Mouse (Mus musculus) heart, postnatal 14 days (tissue): ENCODE results near the gene Emid1. TPM values are rescaled to one million over a fixed set of nuclear protein-coding genes. Genes with fewer than 3 reads are reported as not detected.

Experiments
- DNase-seq, 2 experiments: peaks; one replicate each; pipeline ENCODE4 v3.0.0; 2021 to 2022
- intact Hi-C: fragments of 180-260 bp; cut with DNase I; formaldehyde crosslinking; loops from one replicate; pipeline ENCODE4 v1.15.1; 2025
- total RNA-seq, 2 experiments: library from RNA; stranded (reverse); gene quantifications; 2 replicates each; pipeline ENCODE4 v1.2.3; 2021

The Emid1 gene
- total RNA-seq, 2 experiments from 2014 or later: 4.1 to 4.6 TPM

GRCm38 (mm10) chr11:5068126-5068971, 83.7 kb downstream of the Emid1 start:
- intact Hi-C loops: no loop called here
- no peak for DNase-seq

- DNase-seq: no peak
- intact Hi-C loops: no loop called here
These were observed 85.0 kb downstream of the Emid1 start for GRCm38 (mm10) chr11:5067063-5067462.

GRCm38 (mm10) chr11:5065056-5065821, 86.8 kb downstream of the Emid1 start, which contains the start of gene Gas2l1:
TSS of gene Gas2l1 (minus strand) at chr11:5065327.
- intact Hi-C loops: loop anchor here (2.0 kb wide), 1 partner anchor 50 kb away; no protein-coding TSS in a partner anchor
- DNase-seq: peak; percentile 93 to 95

GRCm38 (mm10) chr11:5064282-5065055, 87.6 kb downstream of the Emid1 start:
- peak in 1 of 2 experiments; percentile 12 for DNase-seq
- intact Hi-C loops: loop anchor here (2.0 kb wide), 1 partner anchor 50 kb away; no protein-coding TSS in a partner anchor

- intact Hi-C loops: loop anchor here (2.0 kb wide), 1 partner anchor 49 kb away; no protein-coding TSS in a partner anchor
- DNase-seq: peak; percentile 19 to 32
These were observed 88.3 kb downstream of the Emid1 start for GRCm38 (mm10) chr11:5063561-5064281.

GRCm38 (mm10) chr11:5062860-5063505, 89.1 kb downstream of the Emid1 start:
- no peak for DNase-seq
- intact Hi-C loops: no loop called here

GRCm38 (mm10) chr11:5062326-5062725, 89.7 kb downstream of the Emid1 start:
- intact Hi-C loops: no loop called here

GRCm38 (mm10) chr11:5061413-5062139, 90.5 kb downstream of the Emid1 start:
- intact Hi-C loops: no loop called here
- DNase-seq: peak; percentile 95 to 96

More at GRCm38 (mm10) chr11:5062326-5062725, 89.7 kb downstream of the Emid1 start:
- peak in 1 of 2 experiments; percentile 15 for DNase-seq

- DNase-seq: no peak
- intact Hi-C loops: no loop called here
These were observed 91.2 kb downstream of the Emid1 start for GRCm38 (mm10) chr11:5060756-5061412.

GRCm38 (mm10) chr11:5059704-5060156, 92.3 kb downstream of the Emid1 start:
- intact Hi-C loops: no loop called here
- peak; percentile 36 to 64 for DNase-seq

GRCm38 (mm10) chr11:5059230-5059629, 92.8 kb downstream of the Emid1 start:
- peak in 1 of 2 experiments; percentile 16 for DNase-seq
- intact Hi-C loops: no loop called here

GRCm38 (mm10) chr11:5058783-5059182, 93.3 kb downstream of the Emid1 start:
- DNase-seq: no peak
- intact Hi-C loops: no loop called here

- DNase-seq: peak; percentile 45 to 51
- intact Hi-C loops: no loop called here
These were observed 94.0 kb downstream of the Emid1 start, which contains the start of gene Rasl10a for GRCm38 (mm10) chr11:5057856-5058641. TSS of gene Rasl10a (plus strand) at chr11:5058128.

GRCm38 (mm10) chr11:5057541-5057855, 94.6 kb downstream of the Emid1 start:
- intact Hi-C loops: no loop called here

GRCm38 (mm10) chr11:5057064-5057463, 95.0 kb downstream of the Emid1 start:
- DNase-seq: no peak
- intact Hi-C loops: no loop called here

More at GRCm38 (mm10) chr11:5057541-5057855, 94.6 kb downstream of the Emid1 start:
- DNase-seq: no peak
